Mouse (Mus musculus) regulatory T cell (primary cell): ENCODE measurements around the gene Mkrn1.
"Not testable (repeated sequence)": the region's sequence is repeated elsewhere in the genome, so short reads cannot be mapped to it uniquely, and the experiment has no call there.

Experiments used
- in situ Hi-C: fragments of 300-600 bp; cut with MboI, MseI; formaldehyde crosslinking; loops from one replicate; pipeline ENCODE4 v1.15.1; 2025; ENCODE audit warnings: high pct_unique_total_duplicates

Gene Mkrn1

DNA sequence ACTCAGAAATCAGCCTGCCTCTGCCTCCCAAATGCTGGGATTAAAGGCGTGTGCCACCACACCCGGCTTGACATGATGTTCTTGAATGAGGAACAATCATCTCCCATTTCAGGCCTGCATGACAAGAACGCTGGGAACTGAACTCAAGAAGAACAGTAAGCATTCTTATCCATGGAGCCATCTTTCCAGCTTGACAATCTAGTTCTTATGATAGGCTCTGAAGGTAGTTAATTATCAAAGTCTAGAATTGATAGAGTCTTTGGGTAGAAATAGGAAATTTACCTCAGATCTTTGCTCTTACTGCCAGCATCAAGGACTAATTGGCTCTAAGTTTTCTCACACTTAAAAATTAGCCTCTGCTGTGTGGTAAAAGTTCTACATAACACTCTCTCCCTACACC is 40.0 kb downstream of the Mkrn1 start:
- in situ Hi-C loops, result no loop called here

DNA sequence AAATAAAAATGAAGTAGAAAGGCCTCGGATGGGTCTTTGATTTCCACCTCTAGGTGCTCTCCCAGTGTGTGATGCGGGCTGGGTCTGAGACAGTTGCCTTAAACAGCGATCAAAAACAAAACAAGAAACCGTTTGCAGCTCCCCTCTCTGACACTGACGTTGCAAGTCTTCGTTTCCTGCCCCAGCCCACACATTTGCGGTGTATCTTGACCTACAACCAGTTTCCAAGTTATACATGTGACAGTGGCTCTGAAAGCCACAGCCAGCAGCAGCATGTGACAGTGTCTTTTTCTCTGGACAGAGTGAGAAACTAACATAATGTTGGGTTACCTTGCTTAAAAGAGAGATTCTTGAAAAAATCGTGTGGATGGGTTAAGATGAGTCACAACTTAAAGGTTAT is 40.5 kb downstream of the Mkrn1 start:
- in situ Hi-C loops, result no loop called here

DNA sequence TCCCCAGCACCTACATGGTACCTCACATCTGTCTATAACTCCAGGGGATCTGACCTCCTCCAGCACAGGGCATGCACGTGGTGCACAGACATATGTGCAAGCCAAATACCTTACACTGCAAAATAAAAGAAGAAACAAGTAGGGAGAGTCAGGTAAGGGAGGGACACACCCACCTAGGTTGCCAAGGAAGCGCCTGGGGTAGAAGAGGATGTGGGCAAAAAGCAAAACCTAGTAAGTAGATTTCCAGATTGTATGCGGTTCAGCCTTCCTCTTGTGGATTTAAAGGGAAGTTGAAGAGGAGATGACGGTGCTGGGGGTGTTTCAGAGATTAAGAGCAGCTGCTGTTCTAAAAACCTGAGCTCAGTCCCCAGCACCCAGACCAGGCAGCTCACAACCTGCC is 41.0 kb downstream of the Mkrn1 start:
- in situ Hi-C loops, result no loop called here

DNA sequence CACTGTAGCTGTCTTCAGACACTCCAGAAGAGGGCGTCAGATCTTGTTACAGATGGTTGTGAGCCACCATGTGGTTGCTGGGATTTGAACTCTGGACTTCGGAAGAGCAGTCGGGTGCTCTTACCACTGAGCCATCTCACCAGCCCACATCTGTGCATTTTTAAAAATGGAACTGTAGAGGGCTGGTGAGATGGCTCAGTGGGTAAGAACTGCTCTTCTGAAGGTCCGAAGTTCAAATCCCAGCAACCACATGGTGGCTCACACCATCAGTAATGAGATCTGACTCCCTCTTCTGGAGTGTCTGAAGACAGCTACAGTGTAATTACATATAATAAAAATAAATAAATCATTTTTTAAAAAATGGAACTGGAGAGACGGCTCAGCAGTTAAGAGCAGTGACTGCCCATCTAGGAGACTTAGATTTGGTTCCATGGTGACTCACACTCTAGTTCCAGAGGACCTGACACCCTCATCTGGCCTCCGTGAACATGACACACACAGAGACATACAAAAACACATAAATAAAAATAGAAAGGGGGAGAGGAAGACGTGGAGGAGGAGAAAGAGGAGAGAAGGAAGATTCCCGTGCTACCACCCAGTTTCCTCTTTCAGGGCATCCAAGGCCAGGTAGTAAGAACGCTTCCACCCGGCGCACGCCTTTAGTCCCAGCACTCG is 42.0 kb downstream of the Mkrn1 start:
- in situ Hi-C loops, result not testable (repeated sequence)

DNA sequence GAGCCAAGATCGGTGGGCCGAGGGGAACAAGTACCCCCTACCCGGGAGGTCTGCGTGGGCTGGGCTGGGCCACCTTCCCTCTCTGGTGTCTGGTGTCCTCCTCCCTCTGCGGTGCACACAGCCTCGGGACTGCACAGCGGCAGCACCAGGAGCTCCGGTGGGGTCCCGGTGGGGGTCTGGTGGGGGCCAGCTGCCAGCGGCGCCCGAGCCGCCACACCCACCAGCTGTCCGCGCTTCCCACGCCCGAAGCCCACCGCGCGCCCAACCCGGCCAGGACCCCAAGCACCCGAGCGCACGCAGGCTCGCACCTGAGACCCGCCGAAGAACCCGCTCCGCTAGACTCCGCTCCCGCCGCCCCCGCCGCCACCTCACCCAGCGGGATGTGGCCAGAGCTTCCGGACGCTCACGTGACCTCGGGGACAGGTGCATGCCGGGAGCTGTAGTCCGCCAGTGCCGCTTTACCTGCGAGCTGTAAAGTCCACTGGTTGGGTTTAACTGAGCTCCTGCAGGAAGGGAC is 42.9 kb downstream of the Mkrn1 start, which contains the start of gene Slc37a3:
Slc37a3 (minus strand) TSS at position 365 of the 517 bp plus-strand sequence.
- in situ Hi-C loops, result no loop called here

DNA sequence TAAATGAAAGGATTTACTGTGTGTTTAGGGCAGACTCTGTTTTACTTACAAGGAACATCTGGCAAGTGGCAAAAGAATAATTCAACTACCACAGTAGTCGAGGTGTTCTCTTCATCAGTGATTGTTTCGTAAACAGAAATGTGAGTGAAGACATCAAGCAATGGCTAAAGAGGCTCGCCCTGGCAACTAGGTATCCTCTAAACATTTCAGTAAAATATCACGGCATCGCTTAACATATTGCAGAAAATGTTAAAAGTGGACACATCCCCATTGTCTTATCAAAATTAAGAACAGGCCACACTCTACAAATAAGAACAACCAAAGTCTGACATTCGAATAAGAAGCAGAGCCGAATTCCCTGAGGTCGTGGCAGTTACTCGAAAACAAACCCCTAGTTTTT is 43.5 kb downstream of the Mkrn1 start:
- in situ Hi-C loops, result no loop called here

DNA sequence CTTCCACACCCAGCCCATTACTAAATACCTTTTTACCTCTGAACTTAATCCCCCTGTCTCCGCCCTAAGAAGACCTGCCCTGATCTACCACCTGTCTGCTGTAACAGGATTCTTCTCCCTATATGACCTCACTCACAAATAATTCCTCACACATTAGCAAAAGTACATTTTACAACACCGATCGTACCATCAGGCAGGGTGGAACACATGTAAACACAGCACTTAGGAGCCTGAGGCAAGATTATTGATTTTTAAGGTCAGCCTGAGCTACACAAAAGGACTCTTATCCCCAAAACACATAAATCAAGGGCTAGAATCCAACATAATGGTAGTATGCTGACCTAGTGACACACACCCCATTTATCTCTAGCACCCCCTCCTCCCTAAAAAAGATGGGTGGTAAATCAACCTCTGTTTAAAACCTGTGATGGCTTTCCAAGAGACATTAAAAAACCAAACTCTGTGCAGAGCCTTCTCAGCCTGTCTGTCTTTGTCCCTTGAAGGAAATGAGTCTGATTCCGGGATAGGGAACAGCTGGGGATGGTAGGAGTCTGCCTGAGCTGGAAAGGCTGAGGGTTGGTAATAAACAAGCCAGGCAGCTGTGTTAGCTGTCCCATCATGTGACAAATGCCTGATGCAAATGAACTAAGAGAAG is 46.8 kb downstream of the Mkrn1 start:
- in situ Hi-C loops, result no loop called here

DNA sequence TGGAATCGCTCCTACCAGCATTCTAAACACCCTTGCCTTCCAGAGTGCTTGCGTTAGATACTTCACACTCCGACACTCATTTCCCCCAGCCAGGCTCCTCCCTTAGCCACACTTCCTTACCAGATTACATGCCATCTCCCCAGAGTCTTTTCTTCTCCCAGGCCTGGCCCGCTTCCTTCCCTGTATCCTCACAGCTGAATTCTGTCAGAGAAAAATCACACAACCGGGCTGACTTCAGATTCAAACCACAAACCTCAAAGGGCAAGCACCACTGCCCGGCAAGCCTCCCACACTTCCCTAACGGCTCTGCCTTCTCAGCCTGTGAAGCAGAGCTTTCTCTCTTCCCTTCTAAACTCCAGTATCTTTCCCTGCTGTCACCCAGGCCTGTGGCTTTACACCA is 47.5 kb downstream of the Mkrn1 start:
- in situ Hi-C loops, result no loop called here

DNA sequence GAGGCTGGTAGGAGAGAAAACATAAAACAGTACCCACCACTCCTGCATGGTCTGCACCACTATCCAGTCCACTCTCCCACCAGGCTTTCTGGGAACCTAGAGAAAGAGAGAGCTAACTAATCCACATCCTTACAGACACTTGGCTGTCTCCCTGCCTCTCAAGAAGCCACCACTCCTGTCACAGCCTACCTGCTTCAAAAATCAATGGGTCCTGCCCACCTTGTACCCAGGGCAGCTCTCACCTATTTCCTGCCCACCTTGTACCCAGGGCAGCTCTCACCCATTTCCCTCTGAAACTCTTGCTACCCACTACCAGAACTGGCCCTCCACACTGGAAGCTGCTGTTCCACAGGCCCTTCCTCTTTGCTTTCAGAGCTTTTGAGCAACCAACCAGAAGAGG is 48.2 kb downstream of the Mkrn1 start:
- in situ Hi-C loops, result no loop called here

DNA sequence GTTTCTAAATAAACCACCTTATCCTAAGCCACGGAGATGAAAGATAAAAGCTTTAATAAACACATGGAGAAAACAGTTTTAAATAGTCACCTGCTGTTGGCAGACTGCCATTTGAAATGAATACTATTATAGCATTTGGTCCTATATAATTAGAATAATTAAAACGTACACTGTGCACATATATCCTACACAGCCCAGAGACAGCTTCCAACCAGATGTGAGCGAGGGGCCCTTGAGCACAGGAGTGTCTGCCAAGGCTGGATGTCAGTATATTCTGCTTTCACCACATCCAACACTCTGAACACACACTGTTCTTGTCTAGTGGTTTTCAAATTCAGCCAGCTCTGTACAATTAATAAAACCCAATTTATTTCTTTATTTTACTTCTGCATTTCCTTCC is 50.6 kb downstream of the Mkrn1 start:
- in situ Hi-C loops, result no loop called here

DNA sequence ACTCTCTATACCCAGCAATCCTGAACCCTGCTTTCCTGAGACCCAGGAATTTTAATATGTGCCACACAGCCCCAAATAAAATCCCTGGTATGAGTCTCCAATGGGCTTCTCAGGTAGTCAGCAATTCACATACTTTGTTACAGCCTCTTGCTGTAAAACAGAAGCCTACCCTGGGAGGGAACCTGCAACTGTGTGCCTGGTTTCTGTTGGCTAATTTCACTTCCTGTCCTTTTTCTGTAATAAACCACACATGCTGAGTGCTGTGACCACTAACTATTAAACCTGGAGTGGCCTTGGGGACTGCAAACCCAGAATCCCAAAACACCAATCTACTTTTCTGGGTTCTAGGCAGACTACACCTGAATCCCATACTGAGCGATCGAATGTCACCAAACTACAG is 57.6 kb downstream of the Mkrn1 start:
- in situ Hi-C loops, result no loop called here

DNA sequence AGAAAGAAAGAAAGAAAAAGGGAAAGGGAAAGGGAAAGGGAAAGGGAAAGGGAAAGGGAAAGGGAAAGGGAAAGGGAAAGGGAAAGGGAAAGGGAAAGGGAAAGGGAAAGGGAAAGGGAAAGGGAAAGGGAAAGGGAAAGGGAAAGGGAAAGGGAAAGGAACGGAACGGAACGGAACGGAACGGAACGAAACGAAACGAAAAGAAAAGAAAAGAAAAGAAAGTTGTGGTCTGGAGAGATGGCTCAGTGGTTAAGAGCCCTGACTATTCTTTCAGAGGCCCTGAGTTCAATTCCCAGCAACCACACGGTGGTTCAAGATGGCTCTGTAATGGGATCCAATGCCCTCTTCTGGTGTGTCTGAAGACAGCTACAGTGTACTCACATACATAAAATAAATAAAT is 61.1 kb downstream of the Mkrn1 start:
- in situ Hi-C loops, result not testable (repeated sequence)

DNA sequence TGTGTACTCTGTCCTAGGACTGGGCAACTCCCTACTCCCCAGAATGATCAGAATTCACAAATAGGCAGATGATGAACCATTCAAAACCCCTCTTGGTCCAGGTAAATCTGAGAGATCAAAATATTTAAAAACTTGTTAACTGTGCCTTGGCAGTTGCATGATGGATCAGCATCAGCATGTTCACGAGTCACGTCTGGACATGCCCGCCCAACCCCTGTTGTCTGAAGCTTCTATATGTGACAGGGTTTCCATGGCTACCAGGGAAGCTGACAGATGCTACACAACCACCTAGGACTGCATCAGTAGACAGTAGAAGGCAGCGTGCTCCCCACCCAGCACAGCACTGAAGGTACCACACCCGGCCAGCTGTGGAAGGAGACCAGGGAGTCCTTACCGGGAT is 71.3 kb downstream of the Mkrn1 start:
- in situ Hi-C loops, result no loop called here

DNA sequence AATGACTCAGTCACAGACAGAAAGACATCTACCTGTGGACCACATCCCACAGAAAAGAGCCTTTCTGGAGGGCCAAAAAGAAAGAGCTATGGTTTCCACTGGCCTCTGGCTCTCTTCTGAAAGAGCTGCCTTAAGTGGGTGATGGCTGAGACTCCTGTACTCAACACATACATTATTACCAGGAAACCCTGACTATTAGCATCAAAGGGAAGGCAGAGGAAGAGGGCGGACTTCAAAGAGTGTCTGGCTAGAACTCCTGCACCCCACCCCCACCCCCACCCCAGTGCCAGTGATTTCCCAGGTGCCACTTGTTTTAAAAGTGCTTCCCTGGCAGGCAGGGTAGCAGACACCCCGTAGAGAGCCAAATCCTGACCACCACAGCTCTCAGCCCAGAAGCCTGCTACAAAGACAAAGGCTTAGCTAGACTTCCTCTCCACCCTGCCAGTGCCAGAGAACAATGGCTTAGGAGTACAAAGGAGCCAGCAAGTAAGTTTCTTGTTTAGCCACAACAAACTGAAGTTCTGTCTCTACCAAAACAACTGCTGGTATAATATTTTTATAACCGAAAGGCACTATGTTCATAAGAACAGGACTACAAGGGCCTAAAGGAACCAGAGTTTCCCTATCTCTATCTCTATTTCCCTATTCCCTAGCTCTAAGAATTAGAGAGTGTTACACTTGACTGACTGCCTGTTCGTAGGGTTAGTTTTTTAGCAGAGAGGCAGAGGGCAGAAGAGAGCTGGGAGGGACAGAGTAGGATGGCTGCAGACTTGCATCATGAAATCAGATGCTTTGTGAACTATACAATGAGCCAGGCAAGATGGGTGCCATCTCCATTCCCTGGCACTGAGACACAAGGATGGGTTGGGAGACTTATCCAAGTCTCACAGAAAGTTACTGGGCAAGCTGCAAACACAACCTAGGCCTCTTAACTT is 72.1 kb downstream of the Mkrn1 start:
- in situ Hi-C loops, result no loop called here
